Mouse (Mus musculus) neural tube, embryonic 14.5 days (tissue): Measurements from ENCODE around the gene Cdkl4. TPM values are rescaled to one million over a fixed set of nuclear protein-coding genes. Genes with fewer than 3 reads are reported as not detected.

Experiments
- ATAC-seq: fragments of 200-750 bp; cut with Nextera tagmentation; 2 replicates; pipeline ENCODE4 v1.8.0; 2017; ENCODE audit warnings: low read depth, mild to moderate bottlenecking, moderate TSS enrichment, moderate library complexity
- H3K27ac ChIP-seq: fragments of 300-500 bp; sonication (generic); 2 replicates; pipeline ENCODE4 v1.5.1; 2014; ENCODE audit warnings: low read depth, mild to moderate bottlenecking, control low read depth, low read length, moderate library complexity, mixed read lengths
- H3K27me3 ChIP-seq: fragments of 300-500 bp; sonication (generic); 2 replicates; pipeline ENCODE4 v1.6.1; 2014; ENCODE audit warnings: low read length; ENCODE audit not compliant: control insufficient read depth, insufficient read depth
- H3K36me3 ChIP-seq: fragments of 300-500 bp; sonication (generic); 2 replicates; pipeline ENCODE4 v1.6.1; 2014; ENCODE audit warnings: low read length, mixed read lengths; ENCODE audit not compliant: control insufficient read depth, insufficient read depth
- H3K4me1 ChIP-seq: fragments of 300-500 bp; sonication (generic); 2 replicates; pipeline ENCODE4 v1.6.1; 2014; ENCODE audit warnings: low read length; ENCODE audit not compliant: control insufficient read depth, insufficient read depth
- H3K4me2 ChIP-seq: fragments of 300-500 bp; sonication (generic); 2 replicates; pipeline ENCODE4 v1.6.1; 2014; ENCODE audit warnings: mild to moderate bottlenecking, low read depth, low read length, control low read depth
- H3K4me3 ChIP-seq: fragments of 300-500 bp; sonication (generic); 2 replicates; pipeline ENCODE4 v1.5.1; 2014; ENCODE audit warnings: low read depth, low read length, control low read depth, mixed read lengths
- H3K9ac ChIP-seq: fragments of 300-500 bp; sonication (generic); replicated peaks from 2 replicates; pipeline ENCODE4 v1.6.1; 2014; ENCODE audit warnings: low read depth, mild to moderate bottlenecking, control low read depth, low read length, mixed read lengths
- H3K9me3 ChIP-seq: fragments of 300-500 bp; sonication (generic); 2 replicates; pipeline ENCODE4 v1.6.1; 2016; ENCODE audit warnings: low read length; ENCODE audit not compliant: control insufficient read depth
- WGBS: fragments of 180-500 bp; shearing (Covaris S2); extraction: QIAGEN DNeasy Blood & Tissue Kit; methylation state at CpG from one replicate; pipeline ENCODE4 v1.1.7; 2014; 5-methylcytosine and 5-hydroxymethylcytosine counted together
- polyA plus RNA-seq: library from polyadenylated mRNA; unstranded; fragments of >200 nt; fragmentation: Nextera tagmentation; extraction: Ambion mirVana; gene quantifications from 2 replicates; pipeline ENCODE4 v1.2.1, GENCODE M21; 2014

Gene Cdkl4
- polyA plus RNA-seq, 1 experiment from 2014 or later, result 7.4 TPM

DNA sequence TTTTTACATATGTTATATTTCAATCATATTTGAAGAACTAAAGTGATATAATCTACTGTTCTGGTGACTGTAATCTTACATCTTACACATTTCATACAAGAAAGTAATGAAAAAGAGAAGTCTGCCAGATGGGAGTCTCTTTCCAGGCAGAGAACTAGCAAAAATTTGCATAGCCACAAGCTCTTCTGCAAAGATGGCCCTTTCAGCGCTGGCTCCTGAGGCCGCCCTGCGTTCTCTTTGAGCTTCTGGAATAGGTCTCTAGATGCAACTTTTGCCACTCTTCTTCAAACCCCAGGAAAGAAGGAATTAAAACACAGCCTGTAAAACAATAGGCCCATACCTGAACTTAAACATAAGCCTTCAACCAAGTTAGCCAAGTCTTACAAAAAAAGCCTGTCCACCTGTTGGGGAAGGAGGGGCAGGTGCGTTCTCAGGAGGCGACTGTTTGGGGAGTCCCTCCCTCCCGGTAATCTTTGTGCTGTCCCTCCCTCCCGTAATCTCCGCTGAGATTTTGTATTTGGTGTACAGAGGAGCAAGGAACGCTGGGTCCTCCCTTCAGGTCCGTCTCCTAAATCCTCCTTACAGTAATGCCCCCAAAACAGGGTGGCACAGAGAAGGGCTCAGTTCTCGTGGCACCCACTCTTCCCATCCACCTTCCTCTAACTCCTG, 78.9 kb downstream of the Cdkl4 start:
- WGBS, result 65% methylated on average over 11 of the region's 11 CpGs
- Histone ChIP-seq H3K9me3 (no peaks in the 10 kb centered on the region), H3K27ac (no peak overlapping the region), H3K9ac (no peak overlapping the region), H3K4me2 (no peak overlapping the region), H3K36me3 (no peaks in the 10 kb centered on the region), H3K4me3 (no peak overlapping the region), H3K4me1 (no peaks in the 10 kb centered on the region), H3K27me3 (no peaks in the 10 kb centered on the region)
- no peak for ATAC-seq

DNA sequence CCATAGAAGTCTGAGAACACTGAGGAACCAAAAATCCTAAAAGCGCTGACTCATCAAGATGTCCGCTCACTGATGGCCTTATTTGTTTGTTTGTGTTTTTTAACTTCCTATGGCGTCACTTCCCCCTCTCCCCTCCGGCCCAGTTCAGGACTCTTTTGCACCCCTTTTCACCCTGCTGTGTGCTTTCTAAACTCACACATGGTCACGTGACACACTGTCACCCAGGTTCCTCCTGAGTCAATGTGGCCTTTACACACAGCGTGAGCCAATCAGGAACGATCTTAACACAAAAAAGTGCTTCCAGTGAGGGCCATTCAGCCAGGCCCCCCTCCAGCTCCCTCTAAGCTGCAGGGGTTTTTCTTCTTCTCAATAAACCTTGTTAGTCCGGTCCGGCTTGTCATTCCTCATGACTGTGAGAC, 80.4 kb downstream of the Cdkl4 start:
- Histone ChIP-seq H3K9ac (no peak overlapping the region), H3K36me3 (no peaks in the 10 kb centered on the region), H3K4me1 (no peaks in the 10 kb centered on the region), H3K27ac (no peak overlapping the region), H3K27me3 (no peaks in the 10 kb centered on the region), H3K4me2 (no peak overlapping the region), H3K9me3 (no peaks in the 10 kb centered on the region), H3K4me3 (no peak overlapping the region)
- WGBS, result 47% methylated on average over 9 of the region's 9 CpGs
- no peak for ATAC-seq

DNA sequence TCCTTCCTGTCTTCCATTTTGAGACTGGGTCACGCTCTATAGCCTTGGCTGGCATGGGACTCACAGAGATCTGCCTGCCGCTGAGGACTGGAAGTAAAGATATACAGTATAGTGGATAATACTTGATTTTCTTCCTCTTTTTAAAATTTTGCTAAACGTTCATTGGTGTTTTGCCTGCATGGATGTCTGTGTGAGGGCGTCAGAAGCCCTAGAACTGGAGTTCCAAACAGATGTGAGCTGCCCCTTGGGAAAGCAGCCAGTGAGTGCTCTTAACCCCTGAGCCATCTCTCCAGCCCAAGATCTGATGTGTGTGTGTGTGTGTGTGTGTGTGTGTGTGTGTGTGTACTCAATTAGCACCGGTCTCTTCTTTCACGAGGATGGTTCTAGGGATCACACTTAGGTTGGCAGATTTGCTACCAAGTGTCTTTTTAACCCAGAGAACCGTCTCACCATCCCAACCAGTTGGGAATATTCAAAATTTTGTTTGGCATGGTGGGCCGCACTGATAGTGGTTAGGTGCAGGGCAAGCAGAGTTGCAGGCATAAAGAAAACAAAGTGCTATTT, 80.9 kb downstream of the Cdkl4 start:
- Histone ChIP-seq H3K9me3 (no peaks in the 10 kb centered on the region), H3K4me2 (no peak overlapping the region), H3K4me1 (no peaks in the 10 kb centered on the region), H3K4me3 (no peak overlapping the region), H3K27ac (no peak overlapping the region), H3K9ac (no peak overlapping the region), H3K27me3 (no peaks in the 10 kb centered on the region), H3K36me3 (no peaks in the 10 kb centered on the region)
- WGBS, result 86% methylated on average over 8 of the region's 8 CpGs
- ATAC-seq, result no peak

DNA sequence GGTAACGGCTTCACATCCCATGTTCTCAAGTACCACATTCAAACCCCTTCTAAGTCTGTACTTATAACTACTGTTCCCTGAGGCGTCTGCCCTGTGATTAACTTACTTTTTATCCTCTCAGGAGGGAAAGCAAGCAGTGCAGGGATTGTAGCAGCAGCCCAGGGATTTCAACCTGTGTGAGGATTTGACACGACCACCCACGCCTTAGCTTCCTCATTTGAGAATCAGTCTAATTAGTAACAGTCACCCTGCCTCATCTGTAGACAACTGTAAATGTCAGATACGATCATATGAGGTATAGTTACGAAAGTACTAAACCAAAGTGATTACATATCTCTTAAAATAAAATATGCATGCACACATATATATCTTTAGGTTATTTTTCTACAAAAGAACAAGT, 81.4 kb downstream of the Cdkl4 start:
- ATAC-seq, result no peak
- 90% methylated on average over 6 of the region's 6 CpGs for WGBS

DNA sequence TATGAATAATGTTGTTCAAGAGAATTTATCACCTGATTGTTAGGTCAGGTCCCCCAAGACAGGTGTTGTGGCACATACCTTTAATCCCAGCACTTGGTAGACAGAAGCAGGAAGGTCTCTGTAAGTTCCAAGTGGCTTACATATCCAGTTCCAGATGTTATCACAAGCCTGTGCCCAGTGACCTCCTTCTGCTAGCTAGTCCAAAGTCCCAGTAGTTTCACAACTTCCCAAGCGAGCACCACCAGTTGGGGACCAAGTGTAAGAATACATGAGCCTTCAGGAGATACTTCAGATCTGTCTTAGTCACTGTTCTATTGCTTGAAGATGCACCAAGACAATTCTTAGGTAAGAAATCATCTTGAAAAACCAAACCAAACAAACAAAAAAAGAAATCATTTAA, 83.7 kb downstream of the Cdkl4 start:
- ATAC-seq, result no peak
- H3K27ac ChIP-seq, result no peak overlapping the region
- no peaks in the 10 kb centered on the region for H3K27me3 ChIP-seq
- H3K9me3 ChIP-seq, result no peaks in the 10 kb centered on the region
- H3K4me2 ChIP-seq, result no peak overlapping the region
- no peak overlapping the region for H3K9ac ChIP-seq
- WGBS, result 79% methylated on average over 1 of the region's 1 CpGs
- no peak overlapping the region for H3K4me3 ChIP-seq
- H3K4me1 ChIP-seq, result no peaks in the 10 kb centered on the region
- H3K36me3 ChIP-seq, result no peaks in the 10 kb centered on the region

More for the DNA sequence above, 81.4 kb downstream of the Cdkl4 start:
- Histone ChIP-seq H3K9me3 (no peaks in the 10 kb centered on the region), H3K4me3 (no peak overlapping the region), H3K36me3 (no peaks in the 10 kb centered on the region), H3K27ac (no peak overlapping the region), H3K9ac (no peak overlapping the region), H3K27me3 (no peaks in the 10 kb centered on the region), H3K4me2 (no peak overlapping the region), H3K4me1 (no peaks in the 10 kb centered on the region)

DNA sequence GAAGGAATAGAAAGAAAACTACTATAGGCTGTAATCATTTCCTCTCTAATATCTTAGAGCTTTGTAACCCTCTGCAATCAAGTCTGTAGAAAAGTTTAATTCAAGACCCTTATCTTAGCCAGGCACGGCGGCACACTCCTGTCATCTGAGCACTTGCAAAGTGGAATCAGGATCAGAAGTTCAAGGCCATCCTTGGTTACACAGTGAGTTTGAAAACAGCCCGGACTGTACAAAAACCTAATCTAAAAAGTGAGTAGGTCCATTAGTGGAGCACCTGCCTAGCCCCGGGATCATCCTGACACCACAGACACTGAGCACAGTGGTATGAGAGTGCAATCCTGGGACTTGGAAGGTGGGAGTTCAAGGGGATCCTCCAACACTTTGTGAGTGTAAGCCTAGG, 84.8 kb downstream of the Cdkl4 start:
- no peaks in the 10 kb centered on the region for H3K36me3 ChIP-seq
- no peaks in the 10 kb centered on the region for H3K9me3 ChIP-seq
- no peaks in the 10 kb centered on the region for H3K27me3 ChIP-seq
- WGBS, result 98% methylated on average over 4 of the region's 4 CpGs
- no peak overlapping the region for H3K27ac ChIP-seq
- no peak for ATAC-seq
- H3K4me2 ChIP-seq, result no peak overlapping the region
- no peaks in the 10 kb centered on the region for H3K4me1 ChIP-seq
- H3K9ac ChIP-seq, result no peak overlapping the region
- no peak overlapping the region for H3K4me3 ChIP-seq

DNA sequence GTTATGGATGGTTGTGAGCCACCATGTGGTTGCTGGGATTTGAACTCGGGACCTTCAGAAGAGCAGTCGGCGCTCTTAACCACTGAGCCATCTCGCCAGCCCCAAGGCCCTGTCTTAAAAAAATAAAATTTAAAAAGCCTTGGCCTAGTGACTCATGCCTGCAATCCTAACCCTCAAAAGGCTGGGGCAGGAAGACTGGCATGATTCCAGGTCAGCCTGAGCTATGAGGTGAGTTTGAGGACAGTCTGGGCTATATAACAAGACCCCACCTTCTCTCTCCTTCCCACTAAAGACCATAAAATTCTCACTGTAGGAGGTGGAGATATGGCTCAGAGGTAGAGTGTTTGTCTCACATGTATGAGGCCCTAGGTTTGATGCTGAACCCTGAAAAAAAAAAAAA, 85.3 kb downstream of the Cdkl4 start:
- H3K36me3 ChIP-seq, result no peaks in the 10 kb centered on the region
- H3K27ac ChIP-seq, result no peak overlapping the region
- H3K4me2 ChIP-seq, result no peak overlapping the region
- H3K4me1 ChIP-seq, result no peaks in the 10 kb centered on the region
- 96% methylated on average over 4 of the region's 4 CpGs for WGBS
- no peaks in the 10 kb centered on the region for H3K9me3 ChIP-seq
- H3K9ac ChIP-seq, result no peak overlapping the region
- no peak for ATAC-seq
- H3K4me3 ChIP-seq, result no peak overlapping the region
- H3K27me3 ChIP-seq, result no peaks in the 10 kb centered on the region

DNA sequence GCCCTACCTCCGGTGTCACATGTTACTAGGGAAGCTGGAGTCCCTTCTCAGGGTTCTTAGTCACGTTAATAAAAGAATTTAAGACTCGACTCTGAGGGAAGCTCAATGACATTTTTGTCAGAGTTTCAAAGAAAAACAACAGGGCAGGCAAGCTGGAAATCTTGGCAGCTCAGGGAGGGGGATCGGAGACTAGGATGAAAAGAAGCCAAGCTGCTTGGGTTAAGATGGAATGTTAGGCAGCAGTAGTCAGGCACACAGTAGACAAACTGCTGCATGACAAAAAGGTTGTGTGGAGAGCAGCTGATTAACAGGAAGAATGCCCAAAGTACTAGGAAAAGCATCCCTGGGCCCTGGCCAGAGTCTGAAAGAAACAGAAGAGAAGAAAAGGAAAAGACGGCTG, 87.4 kb downstream of the Cdkl4 start:
- no peak overlapping the region for H3K9ac ChIP-seq
- 78% methylated on average over 5 of the region's 5 CpGs for WGBS
- no peaks in the 10 kb centered on the region for H3K27me3 ChIP-seq

DNA sequence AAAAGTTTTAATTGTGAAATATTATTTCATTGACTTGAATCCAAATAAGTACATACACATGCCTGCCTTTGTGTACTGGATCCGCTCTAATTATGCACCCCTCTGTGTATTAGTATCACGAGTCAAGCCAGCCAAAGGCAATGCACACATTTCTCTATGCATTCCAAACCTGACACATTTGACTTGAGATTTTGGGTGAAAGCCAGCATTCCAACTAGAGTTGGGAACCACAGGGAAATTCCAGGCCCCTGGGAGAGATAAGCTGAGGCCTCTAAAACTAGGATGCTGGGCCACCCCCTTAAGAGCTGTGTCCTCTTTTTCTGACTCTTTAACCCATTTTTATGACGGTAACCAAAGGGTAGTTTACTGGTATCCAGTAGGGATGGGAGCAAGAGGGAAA, 88.7 kb downstream of the Cdkl4 start:
- Histone ChIP-seq H3K27me3 (no peaks in the 10 kb centered on the region), H3K4me2 (no peak overlapping the region), H3K4me1 (no peaks in the 10 kb centered on the region), H3K27ac (no peak overlapping the region), H3K9ac (no peak overlapping the region), H3K4me3 (no peak overlapping the region), H3K9me3 (no peaks in the 10 kb centered on the region), H3K36me3 (no peaks in the 10 kb centered on the region)
- 74% methylated on average over 3 of the region's 3 CpGs for WGBS
- ATAC-seq, result no peak

More for the DNA sequence above, 87.4 kb downstream of the Cdkl4 start:
- Histone ChIP-seq H3K27ac (no peak overlapping the region), H3K4me3 (no peak overlapping the region), H3K36me3 (no peaks in the 10 kb centered on the region), H3K4me2 (no peak overlapping the region), H3K9me3 (no peaks in the 10 kb centered on the region), H3K4me1 (no peaks in the 10 kb centered on the region)
- no peak for ATAC-seq
